Mouse (Mus musculus): ENCODE data around the gene Zgpat. TPM values are rescaled to one million over a fixed set of nuclear protein-coding genes. Genes with fewer than 3 reads are reported as not detected.

Zgpat gene
- total RNA-seq, 2 experiments from 2014 or later, result 13.7 to 14.8 TPM

DNA sequence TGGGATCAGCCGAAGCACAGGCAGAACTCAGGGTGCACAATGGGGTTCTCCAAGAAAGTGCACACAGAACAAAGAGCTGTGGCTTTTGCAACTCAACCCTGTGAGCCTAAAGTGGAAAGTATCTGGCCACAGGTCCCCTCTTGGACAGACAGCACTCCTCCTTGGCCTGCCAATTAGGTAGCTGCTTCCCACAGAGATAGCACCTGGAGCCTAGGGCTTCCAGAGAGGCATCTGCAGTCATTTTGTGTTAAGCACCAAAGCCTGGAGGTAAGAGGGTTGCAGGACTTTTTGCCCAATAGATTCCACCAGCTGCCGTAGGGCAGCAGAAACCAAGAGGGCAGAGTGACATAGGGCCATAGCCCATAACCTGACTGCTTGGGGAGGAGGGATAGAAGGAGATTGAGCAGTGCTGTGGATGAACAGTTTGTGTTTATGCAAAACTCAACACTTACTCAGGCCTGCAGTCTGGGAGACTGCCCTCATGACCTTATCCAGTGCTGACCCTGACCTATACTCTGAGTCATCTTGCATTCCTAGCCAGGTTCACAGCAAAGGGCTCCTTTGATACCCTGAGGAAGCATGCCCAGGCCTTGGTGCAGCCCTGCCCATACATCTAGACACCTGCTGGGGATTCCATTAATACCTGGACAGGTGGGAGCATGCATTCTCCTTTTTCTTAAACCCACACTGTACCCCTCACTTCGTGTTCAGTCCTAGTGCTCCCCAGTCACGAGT lies 25.6 kb downstream of the Zgpat start:
- intact Hi-C loops (cut with DNase I), result loop anchor here (5.0 kb wide), 2 partner anchors 67 to 187 kb away; partner anchors contain the start of gene Zbtb46
- Histone ChIP-seq H3K4me3 (no peak overlapping the region), H3K27ac (peak overlapping the region; percentile 76)
- no peak for TF ChIP-seq CTCF (IDR thresholded peaks at IDR 0.05)
- no peak for DNase-seq

DNA sequence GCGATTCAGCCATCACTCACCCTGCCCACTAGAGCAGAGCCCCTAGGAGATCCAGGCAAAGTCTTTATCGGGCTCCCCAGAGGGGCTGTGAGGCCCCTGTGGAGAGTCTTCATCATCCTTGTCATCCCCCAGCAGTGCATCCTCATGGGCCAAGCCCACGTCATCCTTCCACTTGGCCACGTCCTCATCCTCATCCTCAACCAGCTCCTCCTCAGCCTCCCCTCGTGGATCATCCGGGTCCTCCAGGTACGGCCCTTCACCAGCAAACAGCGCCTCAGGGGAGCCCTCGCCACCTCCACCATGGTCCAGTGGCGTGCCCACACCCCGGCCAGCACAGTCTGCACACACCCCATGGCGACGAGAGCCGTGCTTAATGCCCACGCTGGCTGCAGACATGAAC lies 26.3 kb downstream of the Zgpat start:
- H3K4me3 ChIP-seq, result no peak overlapping the region
- intact Hi-C loops (cut with DNase I), result loop anchor here (5.0 kb wide), 2 partner anchors 66 to 186 kb away; partner anchors contain the start of gene Zbtb46
- H3K27ac ChIP-seq, result peak overlapping the region; percentile 76
- TF ChIP-seq CTCF (IDR thresholded peaks at IDR 0.05), result no peak
- DNase-seq, result peak; percentile 42

DNA sequence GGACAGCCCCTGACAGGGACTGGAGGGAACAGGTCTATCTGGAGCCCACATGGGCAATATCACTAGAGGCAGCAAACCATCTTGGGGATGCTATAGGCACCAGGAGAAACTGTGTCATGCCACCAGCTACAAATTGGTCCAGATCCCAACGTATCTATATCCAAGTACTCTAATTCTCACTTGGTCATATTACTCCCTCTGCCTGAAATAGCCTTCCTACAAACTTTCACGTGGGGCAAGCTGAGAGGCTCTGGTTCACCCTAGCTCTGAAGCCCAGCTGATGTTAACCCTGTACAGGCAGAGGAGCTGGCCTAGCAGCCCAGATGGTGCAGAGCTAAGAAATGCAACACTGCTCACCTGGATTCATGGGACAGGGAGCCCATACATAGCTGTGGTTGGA lies 26.8 kb downstream of the Zgpat start:
- Histone ChIP-seq H3K4me3 (peak overlapping the region; percentile 61), H3K27ac (peak overlapping the region; percentile 81)
- DNase-seq, result peak; percentile 59
- intact Hi-C loops (cut with DNase I), result loop anchor here (5.0 kb wide), 2 partner anchors 66 to 186 kb away; partner anchors contain the start of gene Zbtb46
- no peak for TF ChIP-seq CTCF (IDR thresholded peaks at IDR 0.05)

DNA sequence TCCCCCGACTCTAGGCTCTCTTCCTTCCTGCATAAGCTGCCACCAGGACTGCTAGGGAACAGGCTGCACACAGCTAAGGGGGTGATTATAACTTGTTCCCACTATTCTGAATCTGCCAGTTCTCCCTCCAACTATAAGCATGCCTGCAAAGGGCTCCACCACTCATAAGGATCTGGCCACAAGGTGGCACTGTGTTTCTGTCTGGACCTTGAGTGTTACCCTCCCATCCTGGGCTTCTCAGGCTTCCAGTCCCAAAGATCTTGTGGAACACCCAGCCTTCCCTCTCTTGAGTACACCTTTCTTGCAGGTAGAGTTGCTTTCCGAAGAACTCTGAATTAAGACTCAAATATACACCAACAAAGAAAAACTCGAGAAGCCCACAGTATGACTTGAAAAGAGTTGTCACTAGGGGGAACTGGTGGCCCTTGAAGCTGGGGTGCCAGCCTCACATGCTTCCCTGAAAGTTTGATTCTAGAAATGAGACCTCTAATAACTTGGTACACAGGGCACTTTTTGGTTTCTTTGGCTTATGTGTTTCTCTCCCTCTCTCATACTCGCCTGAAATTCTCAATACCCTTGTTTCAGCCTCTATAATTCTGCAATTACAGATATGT lies 28.0 kb downstream of the Zgpat start:
- DNase-seq, result peak; percentile 89
- intact Hi-C loops (cut with DNase I), result loop anchor here (2.0 to 5.0 kb wide), 4 partner anchors 65 to 202 kb away; partner anchors contain the start of gene Zbtb46
- peak; percentile 92 for TF ChIP-seq CTCF (IDR thresholded peaks at IDR 0.05)
- H3K27ac ChIP-seq, result peak overlapping the region; percentile 81
- H3K4me3 ChIP-seq, result peak overlapping the region; percentile 61

DNA sequence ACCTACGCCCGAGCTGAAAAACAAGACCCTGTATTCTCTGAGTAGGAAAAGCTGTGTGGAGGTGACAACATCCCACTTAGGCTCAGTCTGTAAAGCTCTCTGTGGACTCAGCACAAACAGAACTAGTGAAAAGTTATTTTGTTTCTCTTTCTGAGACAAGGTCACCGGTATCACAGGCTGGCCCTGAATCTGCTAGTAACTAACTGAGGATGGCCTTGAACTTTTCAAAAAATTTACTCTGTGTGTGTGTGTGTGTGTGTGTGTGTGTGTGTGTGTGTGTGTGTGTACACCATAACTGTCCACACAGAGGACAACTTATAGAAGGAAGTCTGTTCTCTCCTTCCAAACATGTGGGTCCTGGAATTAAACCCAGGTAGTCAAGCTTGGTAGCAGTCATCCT lies 29.4 kb downstream of the Zgpat start:
- H3K4me3 ChIP-seq, result no peak overlapping the region
- no peak for TF ChIP-seq CTCF (IDR thresholded peaks at IDR 0.05)
- no peak for DNase-seq
- no peak overlapping the region for H3K27ac ChIP-seq
- intact Hi-C loops (cut with DNase I), result loop anchor here (5.0 kb wide), 2 partner anchors 63 to 183 kb away; partner anchors contain the start of gene Zbtb46

DNA sequence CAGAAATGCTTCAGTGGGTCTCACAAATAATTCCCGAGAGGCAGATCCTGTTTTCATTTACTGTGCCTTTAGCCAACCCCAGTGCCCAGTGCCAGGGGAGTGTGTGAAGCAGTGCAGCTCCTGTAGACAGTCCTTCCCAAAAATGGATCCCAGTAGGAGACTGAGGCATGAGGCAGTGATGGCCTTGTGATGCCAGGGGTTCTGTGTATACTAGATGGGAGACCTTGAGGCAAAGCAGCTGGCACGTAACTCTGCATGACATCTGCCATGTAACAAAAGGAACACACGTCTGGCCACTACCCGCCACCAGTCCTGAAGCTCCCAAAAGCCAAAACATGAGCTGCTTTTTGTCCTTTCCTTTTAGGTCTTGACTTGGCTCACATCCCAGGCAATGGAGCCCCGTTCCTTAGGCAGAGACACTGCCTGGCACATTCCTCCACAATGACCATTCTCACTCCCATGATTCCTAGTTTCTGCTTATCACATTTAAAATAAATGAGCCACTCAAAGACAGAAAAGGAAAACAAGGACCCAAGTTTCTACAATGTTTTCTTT lies 32.6 kb downstream of the Zgpat start:
- no peak overlapping the region for H3K4me3 ChIP-seq
- intact Hi-C loops (cut with DNase I), result no loop called here
- H3K27ac ChIP-seq, result peak overlapping the region; percentile 8; the same call in 1 of the 2 replicates
- DNase-seq, result no peak
- no peak for TF ChIP-seq CTCF (IDR thresholded peaks at IDR 0.05)

DNA sequence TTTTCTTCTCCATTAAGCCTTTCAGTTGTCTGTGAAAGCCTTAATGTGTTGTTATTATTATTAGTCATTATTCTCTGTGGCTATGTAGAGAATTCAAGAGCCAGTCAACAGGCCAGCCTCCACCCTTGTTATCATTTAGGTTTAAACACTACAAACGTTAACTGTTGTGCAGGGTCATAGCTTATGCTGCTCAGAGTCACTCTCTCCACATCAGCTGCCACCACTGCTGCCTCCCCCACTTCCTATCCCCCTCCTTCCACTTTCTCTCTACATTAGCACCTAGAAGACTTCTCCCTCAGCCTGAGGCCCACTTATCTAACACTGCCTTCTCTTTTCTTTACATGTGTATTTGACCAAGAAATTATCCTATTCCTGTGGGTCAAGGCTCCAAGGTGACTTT lies 36.8 kb downstream of the Zgpat start:
- DNase-seq, result no peak
- no peak for TF ChIP-seq CTCF (IDR thresholded peaks at IDR 0.05)
- intact Hi-C loops (cut with DNase I), result no loop called here
- no peak overlapping the region for H3K27ac ChIP-seq
- no peak overlapping the region for H3K4me3 ChIP-seq

DNA sequence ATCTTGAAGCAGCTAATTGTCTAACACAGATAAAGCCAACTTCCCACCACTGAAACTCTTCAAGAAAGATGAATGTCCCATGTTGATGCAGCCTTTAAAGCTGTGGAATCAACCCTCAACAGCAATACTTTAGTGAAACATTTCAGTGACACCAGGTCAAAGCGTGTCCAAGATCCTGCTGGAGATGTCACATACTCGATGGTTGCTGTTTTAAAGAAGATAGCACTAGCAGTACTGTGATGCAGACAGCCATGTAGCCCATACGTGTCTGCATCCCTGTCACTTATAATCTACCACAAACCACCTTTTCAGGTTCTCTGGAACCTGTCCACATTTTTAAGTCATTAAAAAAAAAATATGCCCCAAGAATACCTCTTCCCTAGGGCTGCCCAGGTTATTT lies 39.0 kb downstream of the Zgpat start:
- DNase-seq, result no peak
- intact Hi-C loops (cut with DNase I), result no loop called here
- Histone ChIP-seq H3K27ac (no peak overlapping the region), H3K4me3 (no peak overlapping the region)
- TF ChIP-seq CTCF (IDR thresholded peaks at IDR 0.05), result no peak

DNA sequence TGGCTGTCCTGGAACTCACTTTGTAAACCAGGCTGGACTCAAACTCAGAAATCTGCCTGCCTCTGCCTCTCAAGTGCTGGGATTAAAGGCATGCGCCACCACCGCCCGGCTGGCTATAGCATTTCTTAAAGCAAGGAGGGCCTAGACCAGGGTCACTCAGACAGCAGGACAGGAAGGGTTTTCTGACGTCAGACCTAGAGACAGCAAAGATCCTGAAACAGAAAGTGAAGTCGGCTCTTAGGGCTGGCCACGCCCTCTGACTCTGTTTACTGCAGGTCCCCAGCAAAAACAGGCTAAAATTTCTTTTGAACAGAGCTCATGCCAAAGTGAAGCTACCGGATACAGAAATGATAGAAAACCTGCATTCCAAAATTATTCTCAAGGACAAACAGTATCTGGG lies 44.9 kb downstream of the Zgpat start:
- DNase-seq, result no peak
- no peak for TF ChIP-seq CTCF (IDR thresholded peaks at IDR 0.05)
- intact Hi-C loops (cut with DNase I), result loop anchor here (5.0 kb wide), 3 partner anchors 48 to 173 kb away; partner anchors contain the start of genes Uckl1 and Zbtb46
- Histone ChIP-seq H3K4me3 (no peak overlapping the region), H3K27ac (no peak overlapping the region)

DNA sequence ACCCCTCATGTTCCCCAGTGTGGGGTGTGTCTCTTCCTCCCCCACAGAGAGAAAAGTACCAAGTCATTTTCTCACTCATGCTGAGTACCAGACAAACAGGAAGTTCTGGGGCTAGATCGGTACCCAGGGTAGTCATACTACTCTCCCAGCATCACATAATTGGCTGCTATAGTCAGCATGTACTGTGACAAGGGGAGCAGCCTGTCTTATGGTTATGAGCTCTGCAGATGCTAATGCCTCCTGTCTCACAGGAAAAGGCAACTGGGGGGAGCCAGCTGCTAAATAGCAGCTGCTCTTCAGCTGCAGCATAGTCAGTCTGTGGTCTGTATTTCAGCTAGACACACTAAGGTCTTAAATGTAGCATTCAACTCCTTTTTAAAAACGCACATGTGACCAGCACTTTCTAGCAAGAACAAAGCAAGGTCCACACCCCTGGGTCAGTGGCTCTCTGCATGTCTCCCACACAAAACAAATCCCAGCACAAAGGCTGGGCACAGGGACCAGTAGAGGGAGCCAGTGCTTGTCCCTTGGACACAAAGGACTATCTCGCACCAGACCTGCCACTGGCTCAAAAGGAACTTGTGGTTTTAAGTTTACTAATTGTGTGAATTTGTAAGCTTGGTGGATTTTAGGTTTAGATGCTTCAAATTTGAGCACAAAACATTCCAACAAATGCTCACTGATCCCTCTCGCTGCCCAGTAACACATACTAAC lies 46.2 kb downstream of the Zgpat start:
- H3K4me3 ChIP-seq, result no peak overlapping the region
- TF ChIP-seq CTCF (IDR thresholded peaks at IDR 0.05), result peak; percentile 87
- H3K27ac ChIP-seq, result no peak overlapping the region
- intact Hi-C loops (cut with DNase I), result loop anchor here (1.0 to 5.0 kb wide), 4 partner anchors 46 to 171 kb away; partner anchors contain the start of genes Tpd52l2, Uckl1 and Zbtb46
- peak; percentile 78 for DNase-seq

DNA sequence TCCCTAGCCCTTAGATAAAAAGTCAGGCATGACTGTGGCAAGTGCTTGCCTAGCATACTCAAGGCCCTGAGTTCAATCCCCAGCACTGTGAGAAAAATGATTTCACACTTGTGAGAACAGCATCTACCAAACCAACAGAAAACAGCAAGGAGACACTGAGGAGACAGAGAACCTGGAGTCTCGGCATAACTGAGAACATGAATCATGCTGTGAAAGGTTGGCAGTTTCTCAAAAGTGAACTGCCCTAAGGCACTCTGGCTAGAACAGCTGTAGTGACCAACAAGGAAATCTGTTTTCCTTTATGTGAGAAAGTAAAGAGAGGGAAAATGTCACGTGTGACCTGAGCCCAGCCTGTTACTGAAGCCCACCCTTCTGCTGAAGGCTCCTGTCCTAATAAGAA lies 48.4 kb downstream of the Zgpat start:
- intact Hi-C loops (cut with DNase I), result loop anchor here (5.0 kb wide), 3 partner anchors 44 to 169 kb away; partner anchors contain the start of genes Uckl1 and Zbtb46
- no peak for TF ChIP-seq CTCF (IDR thresholded peaks at IDR 0.05)
- Histone ChIP-seq H3K4me3 (no peak overlapping the region), H3K27ac (no peak overlapping the region)
- DNase-seq, result no peak

DNA sequence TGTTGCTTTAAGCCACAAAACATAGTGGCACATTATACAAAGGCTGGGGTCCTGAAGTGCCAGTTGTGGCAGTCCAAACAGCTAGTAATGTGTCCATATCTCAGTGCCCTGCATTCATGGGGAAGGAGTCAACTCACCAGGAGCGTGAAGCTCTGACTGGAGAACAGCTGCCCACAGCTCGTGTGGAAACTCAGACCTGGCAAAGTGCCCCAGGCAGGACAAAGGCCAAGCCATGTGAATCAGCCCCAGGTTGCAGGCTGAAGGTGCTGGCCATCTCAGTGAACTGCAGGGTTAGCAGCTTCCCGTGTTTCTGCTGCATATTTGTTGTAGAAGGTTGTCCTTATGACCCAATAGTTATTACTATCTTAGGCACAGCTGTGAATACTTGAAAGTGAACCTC lies 51.2 kb downstream of the Zgpat start:
- peak; percentile 70 for DNase-seq
- intact Hi-C loops (cut with DNase I), result no loop called here
- no peak for TF ChIP-seq CTCF (IDR thresholded peaks at IDR 0.05)
- H3K4me3 ChIP-seq, result no peak overlapping the region
- no peak overlapping the region for H3K27ac ChIP-seq

All from gastrocnemius, adult 2 months (tissue).